Mouse (Mus musculus) left cerebral cortex, adult 8-10 months (tissue): ENCODE results near the gene Mafb. TPM values are rescaled to one million over a fixed set of nuclear protein-coding genes. Genes with fewer than 3 reads are reported as not detected.

ENCODE experiments used
- DNase-seq, 2 experiments: peaks; one replicate each; pipeline ENCODE4 v3.0.0; 2022; ENCODE audit warnings: low spot score in 2 of 2
- total RNA-seq, 4 experiments: library from RNA; stranded (reverse); gene quantifications; 2 replicates each; pipeline ENCODE4 v1.2.4; 2022

Mafb gene
- total RNA-seq, 4 experiments from 2014 or later, result 16.9 to 27.8 (median 21.4) TPM

DNA sequence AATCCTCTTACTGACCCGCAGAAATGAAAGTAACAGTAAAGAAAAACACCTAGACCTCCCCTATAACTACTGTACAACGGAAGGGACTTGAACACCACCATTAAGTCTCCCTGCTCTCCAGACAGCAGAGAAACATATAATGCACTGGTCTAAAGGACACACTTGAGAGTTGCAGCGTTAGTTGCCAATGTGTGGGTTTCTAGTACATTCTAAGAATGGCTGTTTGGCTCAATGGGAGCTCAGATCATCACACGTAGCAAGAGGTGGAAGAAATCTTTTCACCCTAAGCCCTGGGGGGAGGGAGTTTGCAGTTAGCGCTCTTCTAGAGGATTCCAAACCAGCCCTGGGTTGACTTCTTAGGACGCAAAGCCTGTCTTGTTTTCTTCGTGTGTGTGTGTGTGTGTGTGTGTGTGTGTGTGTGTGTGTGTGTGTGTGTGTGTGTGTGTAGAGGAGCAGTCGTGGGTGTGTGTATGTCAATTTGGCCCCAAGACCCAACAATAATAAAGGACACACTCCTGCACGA, 2.7 kb downstream of the Mafb start:
- no peak for DNase-seq

DNA sequence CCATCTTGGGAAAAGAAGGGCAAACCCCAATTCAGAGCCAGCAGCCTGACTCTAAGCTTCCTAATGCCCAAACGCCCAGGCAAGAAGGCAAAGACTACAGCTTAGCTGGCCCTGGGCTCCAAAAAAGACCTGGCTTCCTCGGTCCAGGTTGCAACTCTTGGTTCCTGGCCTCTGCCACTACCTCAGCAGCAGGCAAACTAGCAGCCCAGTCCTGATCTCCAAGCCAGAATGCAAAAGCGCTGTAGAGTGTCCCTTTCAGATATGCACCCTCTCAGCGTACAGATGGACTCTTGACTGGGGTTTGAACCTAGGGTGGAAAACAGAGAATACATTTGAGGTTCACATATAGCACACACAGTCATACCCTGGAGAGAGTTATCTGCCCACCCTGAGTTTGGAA, 3.7 kb downstream of the Mafb start:
- DNase-seq, result no peak

DNA sequence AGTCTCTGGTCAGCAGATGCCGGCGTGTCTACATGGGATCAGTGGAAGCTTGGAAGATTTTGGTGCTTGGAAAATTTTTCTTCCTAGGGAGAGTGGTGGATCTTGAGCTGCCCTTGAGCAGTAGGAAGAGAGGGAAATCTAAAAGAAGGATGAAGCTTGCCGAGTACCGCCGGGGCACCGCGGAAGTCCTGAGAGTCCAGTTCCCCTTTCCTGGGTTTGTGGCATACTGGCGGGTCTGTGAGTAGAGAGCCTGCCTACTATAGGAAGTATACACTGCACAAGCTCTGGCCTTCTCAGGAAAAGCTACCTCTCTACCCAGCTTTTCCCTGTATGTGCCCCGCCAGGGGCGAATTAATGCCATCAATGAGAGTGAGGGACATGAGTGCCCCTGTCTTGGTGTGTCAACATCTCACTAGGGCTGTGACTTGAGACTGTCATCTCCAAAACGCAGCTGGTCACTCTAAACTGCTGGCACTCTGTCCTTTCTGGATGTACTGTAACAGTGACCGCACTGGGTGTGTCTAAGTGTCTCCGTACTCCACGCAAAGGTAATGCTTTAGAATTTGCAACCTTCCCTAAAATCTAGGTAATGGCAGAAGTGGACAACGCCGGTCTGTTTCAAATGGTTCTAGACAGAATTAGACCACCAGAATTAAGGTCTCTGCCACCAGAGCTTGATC, 5.3 kb downstream of the Mafb start:
- DNase-seq, result no peak

DNA sequence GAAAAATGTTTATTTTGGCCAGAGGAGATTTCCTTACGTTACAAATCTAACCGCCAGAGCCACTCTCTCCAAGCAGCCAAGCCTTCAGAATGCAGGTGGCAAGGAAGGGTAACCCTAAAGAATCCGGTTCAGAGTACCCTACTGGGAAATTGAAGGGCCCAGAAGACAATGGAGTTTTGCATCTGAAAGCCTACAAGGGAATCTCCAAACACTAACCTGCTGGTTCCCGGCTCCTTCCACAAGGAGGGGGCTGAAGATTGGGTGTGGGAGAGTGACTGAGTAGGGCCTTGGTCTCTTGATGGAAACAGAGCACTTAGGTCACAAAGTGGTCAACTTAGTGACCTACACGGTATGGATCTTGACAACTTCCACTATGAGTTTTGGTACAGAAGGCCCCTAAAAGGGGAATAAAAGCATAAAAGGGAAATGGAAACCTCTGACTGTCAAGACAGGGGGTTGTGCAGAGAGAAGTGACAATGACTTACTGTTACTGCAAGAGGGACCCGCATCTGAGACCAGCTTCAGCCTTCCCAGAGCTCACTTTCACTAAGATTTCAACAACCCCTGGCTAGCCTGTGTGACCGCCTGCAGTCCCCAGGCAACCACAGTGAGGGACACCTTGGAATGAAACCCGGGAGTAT, 6.5 kb downstream of the Mafb start:
- DNase-seq, result no peak

DNA sequence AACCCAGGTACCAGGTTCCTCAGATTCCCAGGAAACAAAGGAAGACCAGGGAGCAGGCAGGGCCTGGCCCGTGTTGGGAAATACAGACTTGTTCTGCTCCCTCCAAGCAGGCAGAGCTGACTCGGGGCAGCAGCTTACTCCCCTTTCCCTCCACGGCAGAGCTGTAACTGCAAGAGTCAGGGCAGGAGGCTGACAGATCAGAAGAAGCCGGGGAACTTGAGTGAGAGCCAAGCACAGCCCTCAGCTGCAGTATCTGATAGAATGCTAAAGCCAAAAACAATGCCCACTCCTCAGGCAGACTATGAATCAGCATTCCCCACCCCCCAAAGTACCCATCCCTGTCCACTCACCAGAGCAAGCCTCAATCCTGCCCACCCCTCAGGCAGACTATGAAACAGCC, 8.0 kb downstream of the Mafb start:
- no peak for DNase-seq

DNA sequence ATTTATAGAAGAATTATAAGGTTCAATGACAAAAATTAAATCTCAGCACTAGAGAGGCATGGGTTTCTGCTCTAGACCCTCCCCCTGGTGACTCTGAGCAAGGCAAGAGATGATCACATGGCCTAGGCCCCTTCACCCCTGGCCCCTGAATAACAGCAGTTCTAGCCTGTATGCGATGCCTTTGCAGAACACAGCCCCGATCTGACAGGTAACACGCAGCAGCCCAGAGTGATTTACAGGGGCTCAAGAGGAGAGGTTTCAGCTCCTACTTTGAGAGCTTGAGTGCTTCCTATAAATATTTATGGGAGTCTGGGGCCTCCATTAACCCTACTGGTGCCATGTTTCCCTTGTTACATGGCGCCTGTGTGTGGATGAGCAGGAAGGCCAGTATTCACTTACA, 9.4 kb downstream of the Mafb start:
- DNase-seq, result no peak

DNA sequence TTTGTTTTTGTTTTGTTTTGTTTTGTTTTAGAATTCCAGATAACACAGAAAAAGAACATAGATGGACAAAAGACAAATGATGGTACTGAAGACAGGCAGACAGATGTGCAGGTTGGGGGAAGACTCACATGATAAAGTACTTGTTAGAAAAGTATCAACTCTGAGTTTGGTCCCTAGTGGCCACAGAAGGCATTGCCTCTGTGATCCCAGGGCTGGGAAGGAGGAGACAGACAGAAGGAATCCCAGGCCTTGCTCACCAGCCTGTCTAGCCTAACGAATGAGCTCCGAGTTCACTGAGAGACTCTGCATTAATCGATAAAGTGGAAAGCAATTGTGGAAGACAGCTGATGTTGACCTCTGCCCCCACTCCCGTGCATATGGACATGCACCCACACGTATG, 10.7 kb downstream of the Mafb start:
- DNase-seq, result no peak

DNA sequence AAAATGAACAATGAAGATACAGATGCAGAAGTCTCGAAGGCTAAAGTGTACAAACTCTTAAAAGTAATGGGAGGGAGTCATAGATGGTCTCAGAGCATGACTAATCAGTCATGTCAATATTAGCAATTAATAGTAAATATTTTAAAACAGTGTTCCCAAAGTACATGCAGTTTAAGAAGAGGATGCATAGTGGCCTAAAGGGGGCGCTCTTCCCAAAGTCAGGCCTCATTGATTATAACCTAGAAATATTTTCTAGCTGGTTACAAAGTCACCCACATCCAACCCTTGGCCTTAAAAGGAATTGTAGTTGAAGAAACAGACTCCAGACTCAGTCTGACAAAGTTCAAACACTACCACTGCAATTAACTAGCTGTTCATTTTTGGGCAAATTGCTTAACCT, 12.5 kb downstream of the Mafb start:
- no peak for DNase-seq

DNA sequence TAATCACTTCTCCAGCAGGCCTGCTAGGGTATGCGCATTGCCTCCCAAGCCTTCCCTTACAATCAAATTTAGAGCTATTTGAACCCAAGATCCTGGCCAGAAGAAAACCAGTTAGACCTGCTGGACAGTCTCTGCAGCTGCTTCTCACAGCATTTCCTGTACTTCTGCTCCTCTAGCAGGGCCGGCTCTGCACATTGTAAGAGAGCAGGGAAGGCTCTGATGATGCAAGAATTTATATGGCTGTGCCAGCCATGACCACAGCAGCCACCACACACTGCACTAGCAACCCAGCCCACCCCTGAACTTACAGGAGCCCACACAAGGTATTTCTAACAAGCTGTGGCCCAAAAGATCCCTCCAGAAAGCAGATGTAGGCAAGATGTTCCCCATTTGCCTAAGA, 13.3 kb downstream of the Mafb start:
- no peak for DNase-seq

DNA sequence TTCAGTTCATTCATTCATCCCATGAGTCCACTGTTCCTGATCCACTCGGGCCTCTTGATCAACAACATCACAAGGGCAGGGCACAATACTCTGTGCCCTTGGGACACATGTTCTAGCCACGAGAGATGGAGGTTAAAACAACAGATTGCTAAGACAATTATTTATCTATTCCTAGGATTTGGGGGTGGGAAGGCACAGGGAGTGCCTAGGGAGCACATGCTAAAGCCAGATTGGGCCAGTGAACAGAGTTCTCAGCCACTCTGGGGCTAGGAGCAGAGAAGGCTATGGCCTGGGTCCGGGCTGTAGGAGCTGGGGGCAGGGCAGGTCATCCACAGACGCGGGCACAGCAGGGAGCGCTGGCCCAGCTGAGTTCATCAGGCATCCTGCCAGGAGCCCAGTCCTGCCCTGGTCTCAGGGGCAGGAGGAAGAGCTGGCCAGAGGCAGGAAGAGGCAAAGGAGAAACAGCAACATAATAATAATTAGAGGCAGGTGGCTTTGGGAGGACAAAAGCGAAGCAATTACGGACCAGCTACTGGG, 15.8 kb downstream of the Mafb start:
- DNase-seq, result no peak

DNA sequence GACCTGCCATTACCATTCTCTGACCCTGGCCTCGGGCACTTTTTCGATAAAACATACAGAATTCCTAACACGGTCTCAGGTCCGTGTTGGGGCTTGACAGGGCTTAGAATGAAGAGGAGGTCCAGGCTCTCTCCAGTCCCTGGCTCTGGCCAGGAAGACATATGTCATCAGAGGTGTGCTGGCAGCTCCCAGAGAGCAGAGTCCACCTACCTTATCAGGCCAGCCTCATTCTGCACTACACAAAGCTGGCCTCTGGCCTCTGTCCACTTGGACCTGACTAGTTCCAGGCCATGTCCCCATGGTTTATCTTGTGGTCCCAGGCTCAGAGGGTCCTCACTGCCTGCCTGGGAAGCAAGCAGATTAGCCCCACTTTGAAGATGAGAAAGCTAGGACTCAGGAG, 17.3 kb downstream of the Mafb start:
- DNase-seq, result no peak

DNA sequence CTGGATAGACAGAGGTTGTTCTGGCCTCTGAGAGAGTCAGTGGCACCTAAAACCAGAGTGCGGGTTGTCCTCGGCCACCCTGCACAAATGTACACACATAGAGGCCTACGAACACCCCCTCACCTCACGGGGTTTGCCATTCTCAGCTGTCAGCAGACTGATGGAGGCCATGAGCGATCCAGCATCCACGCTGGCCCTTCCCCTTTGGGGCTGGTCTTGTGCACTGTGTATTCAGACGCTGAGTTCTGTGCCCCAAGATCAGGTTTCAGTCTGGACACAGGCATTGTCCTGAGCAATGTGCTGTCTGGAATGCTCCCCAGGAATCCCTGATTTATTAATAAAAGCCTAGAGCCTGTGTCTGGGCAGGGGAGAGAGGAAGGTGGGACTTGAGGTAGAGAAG, 18.1 kb downstream of the Mafb start:
- DNase-seq, result no peak

DNA sequence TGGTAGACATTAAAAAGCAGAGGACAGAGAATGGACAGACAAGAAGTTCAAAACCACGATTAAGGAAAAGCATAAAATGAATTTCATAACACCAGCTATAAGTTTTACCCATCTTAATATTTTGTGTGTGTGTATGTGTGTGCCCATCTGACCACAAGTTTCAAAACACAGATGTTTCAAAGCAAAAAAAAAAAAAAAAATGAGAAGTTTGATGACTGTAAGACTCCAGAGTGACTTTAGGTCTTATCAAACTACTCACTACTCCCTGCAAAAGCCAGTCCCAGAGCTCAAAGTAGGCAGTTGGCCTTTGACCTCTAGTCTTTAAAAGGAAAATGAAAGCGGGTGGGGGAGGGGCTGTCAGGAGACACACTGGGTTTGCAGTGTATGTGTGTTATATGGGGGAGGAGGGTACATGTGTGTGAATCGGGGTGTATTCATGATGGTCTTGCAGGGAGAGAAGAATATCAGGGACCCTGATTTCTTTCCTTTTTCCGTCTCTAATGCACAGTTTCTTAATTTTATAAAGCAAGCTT, 18.7 kb downstream of the Mafb start:
- DNase-seq, result no peak

DNA sequence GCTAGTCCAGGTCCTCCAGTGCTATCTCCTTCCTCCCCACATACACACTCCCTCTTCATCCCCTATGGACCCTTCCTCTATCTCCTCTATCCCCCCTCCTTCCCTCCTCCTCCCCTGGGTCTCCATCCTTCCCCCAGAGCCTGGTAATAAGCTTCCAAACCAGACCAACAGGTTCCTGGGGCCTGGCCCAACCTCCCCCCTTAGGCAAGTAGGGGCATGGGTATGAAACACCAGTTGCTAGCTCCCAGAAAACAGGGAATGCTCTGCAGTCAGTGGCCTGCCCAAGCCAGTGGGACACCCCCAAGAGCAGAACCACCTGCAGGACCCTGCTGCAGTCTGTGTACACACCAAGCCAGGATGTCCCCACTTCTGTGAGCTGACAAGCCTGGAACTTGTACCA, 21.2 kb downstream of the Mafb start:
- no peak for DNase-seq

DNA sequence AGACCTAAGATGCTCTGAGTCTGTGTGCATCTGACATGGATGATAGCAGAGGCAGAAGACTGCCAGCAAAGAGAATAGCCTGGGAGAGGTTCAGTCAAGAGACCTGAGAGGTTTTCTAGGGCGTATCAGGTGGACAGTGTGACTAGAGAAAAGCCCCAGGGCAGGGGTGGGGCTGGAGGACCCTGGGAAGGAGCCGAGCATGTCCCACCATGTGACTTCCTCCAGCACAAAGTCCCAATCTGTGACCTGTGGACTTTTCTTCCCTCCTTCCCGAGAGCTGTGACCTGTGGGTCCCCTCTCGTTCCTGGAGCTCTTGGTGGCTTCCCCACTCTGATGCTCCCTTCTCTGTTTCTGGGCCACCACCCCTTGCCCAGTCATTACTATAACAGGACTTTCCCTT, 26.7 kb downstream of the Mafb start:
- DNase-seq, result no peak

DNA sequence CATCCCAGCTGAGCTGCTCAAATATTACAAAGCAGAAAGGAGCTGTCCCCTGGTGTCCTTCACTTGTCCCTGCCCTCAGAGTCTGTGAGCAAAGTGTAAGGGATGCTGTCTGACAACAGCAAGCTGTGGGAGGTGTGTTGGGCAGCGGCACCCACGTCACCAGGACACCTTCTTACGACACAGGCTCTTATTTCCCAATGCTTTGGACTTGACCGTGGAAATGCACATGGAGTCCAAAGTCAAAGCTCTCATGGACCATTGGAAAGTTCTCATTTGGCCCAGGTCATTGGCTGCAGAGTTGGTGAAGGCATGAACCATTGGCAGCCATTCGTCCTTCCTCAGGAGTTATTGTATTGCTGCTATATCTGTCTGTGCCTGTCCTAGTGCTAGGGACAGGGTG, 27.3 kb downstream of the Mafb start:
- DNase-seq, result no peak

DNA sequence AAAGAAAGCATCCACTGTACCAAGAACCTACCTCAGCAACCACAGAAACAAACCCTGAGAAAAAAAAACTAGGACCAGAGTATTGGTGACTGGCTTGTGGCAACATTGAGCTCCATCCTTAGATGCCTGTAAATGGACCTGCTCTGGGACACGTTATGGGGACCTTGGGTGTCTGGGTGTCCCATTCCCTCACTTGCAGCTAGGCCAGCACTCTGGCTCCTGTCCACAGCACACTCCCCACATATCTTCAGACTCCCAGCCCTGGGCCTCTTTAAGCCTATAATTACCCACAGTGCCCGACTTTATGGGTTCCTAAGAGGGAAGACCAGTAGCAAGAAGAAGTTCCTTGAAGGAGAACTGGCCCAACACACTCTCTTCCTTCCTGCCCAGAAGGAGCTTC, 30.8 kb downstream of the Mafb start:
- DNase-seq, result no peak

DNA sequence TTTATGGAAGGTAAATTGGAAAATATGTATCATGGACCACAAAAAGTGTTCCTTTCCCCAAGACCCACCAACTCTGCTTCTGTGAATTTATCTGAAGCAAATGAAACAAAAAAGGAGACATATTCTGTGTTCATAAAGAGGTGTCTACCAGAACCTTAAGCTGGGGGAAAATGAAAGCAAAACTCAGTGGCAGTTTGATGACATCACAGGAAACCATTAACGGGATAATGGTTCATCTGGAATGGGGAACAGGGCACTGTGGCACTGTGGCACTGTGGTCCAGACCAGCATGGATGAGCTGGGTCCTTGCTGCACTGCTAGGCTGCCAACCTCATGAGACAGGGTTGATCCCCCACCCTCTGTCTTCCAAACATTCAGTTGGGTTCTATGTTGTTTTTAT, 31.8 kb downstream of the Mafb start:
- no peak for DNase-seq

DNA sequence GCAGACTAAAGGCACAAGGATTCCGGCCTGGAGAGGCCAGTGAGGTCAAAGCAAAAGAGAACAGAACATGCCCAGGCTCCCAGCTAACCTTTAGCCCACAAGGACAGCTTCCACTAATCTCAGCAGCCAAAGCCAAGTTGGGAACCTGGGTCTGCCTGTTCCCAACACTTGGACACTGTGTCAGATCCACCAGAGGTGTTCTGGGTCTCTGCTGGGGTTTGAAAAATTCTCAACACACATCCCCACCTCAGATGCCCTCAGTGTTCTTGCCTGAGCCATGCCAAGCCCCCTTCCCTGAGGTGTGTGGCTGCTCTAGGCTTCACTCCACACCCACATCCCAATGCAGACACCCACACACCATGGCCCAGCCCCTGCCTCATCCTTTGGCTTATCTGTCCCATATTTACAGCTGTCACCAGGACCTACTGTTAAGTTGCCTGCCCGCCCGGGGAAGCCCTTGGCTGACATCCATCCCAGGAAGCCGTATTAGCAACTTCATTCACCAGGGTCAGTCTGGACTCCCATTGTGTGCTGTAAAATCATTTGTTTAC, 32.7 kb downstream of the Mafb start, which contains the start of gene Gm826:
Gm826 (minus strand) TSS at position 52 of the 551 bp plus-strand sequence.
- DNase-seq, result no peak

DNA sequence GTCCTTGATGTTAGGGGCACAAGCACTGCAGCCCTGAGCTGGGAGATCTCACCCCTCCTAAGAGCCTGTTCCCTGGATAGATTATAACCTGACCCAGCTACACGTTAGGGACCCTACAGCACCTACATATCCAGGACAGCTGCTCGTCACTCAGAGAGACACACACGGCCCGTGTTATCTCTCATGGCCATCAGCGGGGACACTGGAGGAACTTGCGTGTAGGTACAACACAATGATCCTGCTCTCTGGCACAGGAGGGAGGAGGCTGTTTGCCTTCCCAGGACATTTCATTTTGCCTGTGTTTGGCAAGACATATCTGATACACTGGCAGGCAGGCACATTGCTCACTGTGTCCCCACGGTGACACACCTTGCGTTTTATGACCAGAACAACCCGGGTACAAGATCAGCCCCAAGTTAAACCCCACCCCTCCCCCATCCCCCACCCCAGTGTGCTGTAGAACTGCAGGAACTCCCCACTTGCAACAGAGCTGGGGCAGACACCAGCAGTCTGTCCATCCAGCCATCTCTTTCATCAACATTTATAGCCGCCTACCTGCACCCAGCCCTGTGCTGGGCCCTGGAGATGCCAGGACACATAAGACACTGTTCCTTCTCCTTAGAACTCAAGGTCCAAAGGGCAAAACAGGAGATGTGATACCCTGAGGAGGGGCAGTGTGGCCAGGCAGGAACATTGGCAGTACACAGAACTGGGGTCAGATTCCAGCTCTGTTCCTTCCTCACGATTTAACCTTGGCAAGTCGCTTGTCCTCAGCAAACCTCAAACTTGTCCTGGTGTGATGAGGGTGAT, 34.1 kb downstream of the Mafb start:
- no peak for DNase-seq

DNA sequence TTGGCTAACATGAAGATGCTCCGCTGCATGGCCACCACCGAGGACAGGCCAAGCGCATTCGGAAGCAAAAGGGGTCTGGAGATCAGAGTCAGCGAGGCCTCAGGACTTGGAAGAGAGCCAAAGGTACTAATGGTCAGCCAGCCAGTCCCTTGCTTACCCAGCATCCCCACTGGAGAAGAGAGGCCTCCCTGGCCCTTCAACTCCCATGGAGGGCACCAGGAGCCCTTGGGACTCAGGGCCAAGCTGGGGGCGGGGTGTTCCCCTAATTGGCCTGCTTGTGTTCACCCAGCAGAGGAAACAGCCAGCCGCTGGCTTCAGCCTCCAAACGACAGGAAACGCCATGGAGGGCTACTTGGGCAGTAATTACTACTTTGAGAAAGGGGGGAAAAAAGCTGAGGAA, 38.0 kb downstream of the Mafb start:
- DNase-seq, result no peak

DNA sequence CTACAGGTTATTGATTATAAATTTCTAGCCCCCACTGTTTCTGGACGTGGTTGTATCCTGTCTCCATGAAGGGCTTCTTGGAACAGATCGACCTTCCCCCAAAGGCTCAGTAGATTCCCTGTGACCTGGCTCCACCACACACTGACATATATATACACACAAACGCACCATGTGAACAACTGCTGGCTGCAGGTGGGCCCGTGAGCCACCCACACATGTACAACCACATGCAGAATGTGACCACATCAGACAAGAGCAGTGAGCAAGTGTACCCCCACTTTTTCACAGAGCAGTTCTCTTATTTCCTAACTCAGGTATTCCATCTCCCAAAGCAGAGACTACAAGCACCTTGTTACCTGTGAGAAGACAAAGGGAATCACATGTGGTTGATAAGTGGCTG, 39.1 kb downstream of the Mafb start:
- no peak for DNase-seq
